Mouse (Mus musculus): ENCODE data around the gene Gm21969. TPM values are rescaled to one million over a fixed set of nuclear protein-coding genes. Genes with fewer than 3 reads are reported as not detected.

Gene Gm21969
- polyA plus RNA-seq, 1 experiment from 2014 or later: not detected

DNA sequence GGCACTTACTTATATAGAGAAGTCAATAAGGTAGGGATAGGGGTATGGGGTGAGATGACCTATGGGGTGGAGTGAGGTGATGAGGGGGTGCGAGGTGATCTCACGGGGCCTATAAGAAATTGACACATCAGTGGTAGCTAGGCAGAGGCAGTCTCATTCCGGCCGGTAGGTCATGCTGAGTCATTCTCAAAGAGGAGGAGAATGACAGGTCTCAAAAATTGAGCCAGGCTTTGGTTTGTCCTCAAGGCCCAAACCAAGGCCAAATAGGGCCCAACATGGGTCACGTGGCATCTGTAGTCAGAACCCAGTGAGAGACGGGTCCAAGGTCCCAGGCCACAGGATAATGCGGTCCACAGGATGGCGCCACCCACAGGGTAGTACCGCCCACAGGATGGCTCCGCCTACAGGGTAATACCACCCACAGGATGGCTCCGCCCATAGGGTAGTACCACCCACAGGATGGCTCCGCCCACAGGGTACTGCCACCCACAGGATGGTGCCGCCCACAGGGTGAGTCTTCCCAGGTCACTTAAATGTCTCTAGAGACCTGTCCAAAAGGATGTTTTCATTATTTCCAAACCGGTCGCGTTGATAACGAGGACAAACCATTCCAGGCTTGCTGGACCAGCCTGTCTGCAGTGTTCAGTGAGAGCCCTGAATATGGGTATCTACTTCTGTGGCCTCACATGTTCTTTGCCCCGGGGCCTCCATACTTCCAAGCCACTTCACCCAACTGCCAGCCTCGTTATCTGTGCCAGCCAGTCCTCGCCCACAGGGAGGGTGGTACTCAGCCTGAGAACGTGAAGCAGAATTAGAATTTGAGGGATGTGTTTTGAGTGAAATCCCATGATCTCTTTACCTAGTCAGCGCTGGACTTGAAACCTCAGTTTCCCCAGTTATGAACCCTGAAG is 81.0 kb downstream of the Gm21969 start:
- H3K9me3 ChIP-seq (replicated peaks; ENCODE audit: control insufficient read depth, low read length): no peaks in the 10 kb centered on the region
- no peak for ATAC-seq (replicated peaks; ENCODE audit: insufficient number of reproducible peaks, low FRiP score, low TSS enrichment, low read depth)
- 78% methylated on average over 22 of the region's 22 CpGs for WGBS
- H3K4me3 ChIP-seq (ENCODE audit: low read depth, low read length): no peak overlapping the region
- H3K36me3 ChIP-seq (replicated peaks; ENCODE audit: control insufficient read depth, insufficient read depth, low read depth, low read length): no peaks in the 10 kb centered on the region
- no peaks in the 10 kb centered on the region for H3K4me1 ChIP-seq (ENCODE audit: control insufficient read depth, insufficient read depth, low read length)
- H3K4me2 ChIP-seq (ENCODE audit: low read depth, low read length): no peak overlapping the region
- no peaks in the 10 kb centered on the region for H3K27me3 ChIP-seq (ENCODE audit: control insufficient read depth, insufficient read depth, low read length)
- DNase-seq (ENCODE audit: low spot score): no peak
- H3K9ac ChIP-seq (replicated peaks; ENCODE audit: low read length): no peak overlapping the region
- no peak overlapping the region for H3K27ac ChIP-seq (replicated peaks; ENCODE audit: low read depth, low read length)

DNA sequence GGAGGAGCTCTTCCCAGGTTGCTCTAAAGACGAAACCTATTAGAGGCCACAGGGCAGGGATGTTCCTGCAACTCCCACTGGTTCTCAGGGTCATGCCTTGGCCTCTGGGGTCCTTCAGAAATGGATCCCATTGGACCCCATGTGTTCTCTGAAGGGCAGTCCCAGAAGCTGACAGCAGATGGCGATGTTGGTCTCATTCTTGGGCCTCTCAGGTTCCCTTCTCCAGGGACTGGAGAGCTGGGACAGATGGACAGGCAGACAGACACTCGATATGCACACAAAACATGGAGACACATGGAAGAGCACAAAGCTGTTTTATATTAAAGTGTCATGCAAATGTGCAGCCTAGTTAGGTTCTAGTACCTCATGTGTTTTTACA is 81.6 kb downstream of the Gm21969 start:
- Histone ChIP-seq H3K4me2 (ENCODE audit: low read depth, low read length) (no peak overlapping the region), H3K27me3 (ENCODE audit: control insufficient read depth, insufficient read depth, low read length) (no peaks in the 10 kb centered on the region), H3K9me3 (replicated peaks; ENCODE audit: control insufficient read depth, low read length) (no peaks in the 10 kb centered on the region), H3K4me3 (ENCODE audit: low read depth, low read length) (no peak overlapping the region), H3K36me3 (replicated peaks; ENCODE audit: control insufficient read depth, insufficient read depth, low read depth, low read length) (no peaks in the 10 kb centered on the region), H3K27ac (replicated peaks; ENCODE audit: low read depth, low read length) (no peak overlapping the region), H3K4me1 (ENCODE audit: control insufficient read depth, insufficient read depth, low read length) (no peaks in the 10 kb centered on the region), H3K9ac (replicated peaks; ENCODE audit: low read length) (no peak overlapping the region)
- WGBS: 12% methylated on average over 3 of the region's 3 CpGs
- DNase-seq (ENCODE audit: low spot score) (peak; percentile 84), ATAC-seq (replicated peaks; ENCODE audit: insufficient number of reproducible peaks, low FRiP score, low TSS enrichment, low read depth) (no peak)

GRCm38 (mm10) chr4:139688058-139688457 is 85.1 kb downstream of the Gm21969 start:
- no peak for DNase-seq (ENCODE audit: low spot score)
- H3K27ac ChIP-seq (replicated peaks; ENCODE audit: low read depth, low read length): no peak overlapping the region

DNA sequence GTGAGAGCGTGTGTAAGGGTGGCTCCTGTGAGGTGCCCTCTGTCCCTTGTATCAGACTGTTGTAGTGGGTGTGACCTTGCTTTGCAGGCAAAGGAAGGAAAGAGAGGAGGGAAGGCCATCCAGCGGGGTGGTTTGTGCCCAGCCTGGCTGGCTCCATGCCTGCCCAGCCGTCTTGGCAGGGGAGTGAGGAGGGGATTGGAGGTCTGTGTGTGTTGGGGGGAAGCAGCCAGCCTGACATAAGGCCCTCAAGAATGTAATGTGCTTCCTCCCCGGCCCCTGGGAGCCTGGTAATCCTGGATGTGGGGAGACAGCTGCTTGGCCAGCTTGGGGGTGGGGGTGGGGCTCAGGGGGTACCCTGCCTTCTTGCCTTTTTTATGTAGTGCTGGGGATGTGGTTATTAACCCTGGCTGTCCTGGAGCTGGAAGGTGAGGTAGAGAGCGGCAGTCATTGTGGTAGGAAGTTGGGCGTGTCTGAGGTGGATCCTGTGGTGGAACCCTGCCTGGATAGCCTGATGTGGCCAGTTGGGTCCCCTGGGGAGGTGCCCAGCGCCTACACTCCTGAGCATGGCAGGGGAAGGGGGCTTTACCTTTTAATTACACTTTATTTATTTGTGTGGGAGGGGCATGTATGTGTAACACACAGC is 86.8 kb downstream of the Gm21969 start:
- ATAC-seq (replicated peaks; ENCODE audit: insufficient number of reproducible peaks, low FRiP score, low TSS enrichment, low read depth) (no peak), DNase-seq (ENCODE audit: low spot score) (no peak)
- Histone ChIP-seq H3K4me2 (ENCODE audit: low read depth, low read length) (no peak overlapping the region), H3K27ac (replicated peaks; ENCODE audit: low read depth, low read length) (no peak overlapping the region), H3K9me3 (replicated peaks; ENCODE audit: control insufficient read depth, low read length) (no peaks in the 10 kb centered on the region), H3K36me3 (replicated peaks; ENCODE audit: control insufficient read depth, insufficient read depth, low read depth, low read length) (no peaks in the 10 kb centered on the region), H3K4me3 (ENCODE audit: low read depth, low read length) (no peak overlapping the region), H3K27me3 (ENCODE audit: control insufficient read depth, insufficient read depth, low read length) (no peaks in the 10 kb centered on the region), H3K9ac (replicated peaks; ENCODE audit: low read length) (no peak overlapping the region), H3K4me1 (ENCODE audit: control insufficient read depth, insufficient read depth, low read length) (no peaks in the 10 kb centered on the region)
- 43% methylated on average over 7 of the region's 7 CpGs for WGBS

More at GRCm38 (mm10) chr4:139688058-139688457, 85.1 kb downstream of the Gm21969 start:
- no peaks in the 10 kb centered on the region for H3K4me1 ChIP-seq (ENCODE audit: control insufficient read depth, insufficient read depth, low read length)
- H3K9me3 ChIP-seq (replicated peaks; ENCODE audit: control insufficient read depth, low read length): no peaks in the 10 kb centered on the region
- no peak for ATAC-seq (replicated peaks; ENCODE audit: insufficient number of reproducible peaks, low FRiP score, low TSS enrichment, low read depth)
- no peak overlapping the region for H3K9ac ChIP-seq (replicated peaks; ENCODE audit: low read length)
- 80% methylated on average over 9 of the region's 9 CpGs for WGBS
- H3K4me3 ChIP-seq (ENCODE audit: low read depth, low read length): no peak overlapping the region
- H3K4me2 ChIP-seq (ENCODE audit: low read depth, low read length): no peak overlapping the region
- H3K27me3 ChIP-seq (ENCODE audit: control insufficient read depth, insufficient read depth, low read length): no peaks in the 10 kb centered on the region
- H3K36me3 ChIP-seq (replicated peaks; ENCODE audit: control insufficient read depth, insufficient read depth, low read depth, low read length): no peaks in the 10 kb centered on the region

DNA sequence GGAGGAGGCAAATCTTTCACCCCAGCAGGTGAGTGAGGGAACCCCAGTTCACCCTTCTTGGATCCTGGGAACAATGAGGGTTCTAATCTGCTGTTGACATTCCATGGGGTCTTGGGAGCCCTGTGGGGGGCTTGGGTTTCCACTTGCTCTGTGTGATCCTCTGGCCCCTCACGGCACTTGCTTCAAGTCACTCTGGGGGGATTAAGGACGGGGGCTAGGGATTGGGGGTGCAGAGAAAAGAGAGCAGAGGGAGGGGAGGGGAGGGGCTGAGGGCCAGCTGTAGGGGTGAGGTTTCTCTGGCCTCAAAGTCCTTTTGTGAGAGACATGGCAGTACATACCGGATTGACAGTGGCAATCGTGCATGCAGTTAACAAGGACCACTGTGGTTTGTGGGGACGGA is 90.3 kb downstream of the Gm21969 start:
- H3K4me3 ChIP-seq (ENCODE audit: low read depth, low read length): no peak overlapping the region
- H3K27ac ChIP-seq (replicated peaks; ENCODE audit: low read depth, low read length): no peak overlapping the region
- no peaks in the 10 kb centered on the region; the same call in 1 of the 2 replicates for H3K4me1 ChIP-seq (ENCODE audit: control insufficient read depth, insufficient read depth, low read length)
- H3K4me2 ChIP-seq (ENCODE audit: low read depth, low read length): no peak overlapping the region
- no peak for DNase-seq (ENCODE audit: low spot score)
- no peak overlapping the region for H3K9ac ChIP-seq (replicated peaks; ENCODE audit: low read length)
- H3K9me3 ChIP-seq (replicated peaks; ENCODE audit: control insufficient read depth, low read length): no peaks in the 10 kb centered on the region
- no peaks in the 10 kb centered on the region for H3K27me3 ChIP-seq (ENCODE audit: control insufficient read depth, insufficient read depth, low read length)
- no peak for ATAC-seq (replicated peaks; ENCODE audit: insufficient number of reproducible peaks, low FRiP score, low TSS enrichment, low read depth)
- H3K36me3 ChIP-seq (replicated peaks; ENCODE audit: control insufficient read depth, insufficient read depth, low read depth, low read length): no peaks in the 10 kb centered on the region
- WGBS: 25% methylated on average over 5 of the region's 5 CpGs

GRCm38 (mm10) chr4:139697755-139698154 is 94.8 kb downstream of the Gm21969 start:
- Histone ChIP-seq H3K27ac (replicated peaks; ENCODE audit: low read depth, low read length) (no peak overlapping the region), H3K27me3 (ENCODE audit: control insufficient read depth, insufficient read depth, low read length) (no peaks in the 10 kb centered on the region), H3K36me3 (replicated peaks; ENCODE audit: control insufficient read depth, insufficient read depth, low read depth, low read length) (no peaks in the 10 kb centered on the region), H3K4me1 (ENCODE audit: control insufficient read depth, insufficient read depth, low read length) (no peaks in the 10 kb centered on the region; the same call in 1 of the 2 replicates), H3K4me3 (ENCODE audit: low read depth, low read length) (no peak overlapping the region), H3K9ac (replicated peaks; ENCODE audit: low read length) (no peak overlapping the region), H3K4me2 (ENCODE audit: low read depth, low read length) (no peak overlapping the region), H3K9me3 (replicated peaks; ENCODE audit: control insufficient read depth, low read length) (no peaks in the 10 kb centered on the region)
- DNase-seq (ENCODE audit: low spot score) (peak; percentile 35), ATAC-seq (replicated peaks; ENCODE audit: insufficient number of reproducible peaks, low FRiP score, low TSS enrichment, low read depth) (no peak)
- 6% methylated on average over 9 of the region's 9 CpGs for WGBS

- Histone ChIP-seq H3K4me1 (ENCODE audit: control insufficient read depth, insufficient read depth, low read length) (no peaks in the 10 kb centered on the region; the same call in 1 of the 2 replicates), H3K27ac (replicated peaks; ENCODE audit: low read depth, low read length) (no peak overlapping the region), H3K4me2 (ENCODE audit: low read depth, low read length) (no peak overlapping the region), H3K36me3 (replicated peaks; ENCODE audit: control insufficient read depth, insufficient read depth, low read depth, low read length) (no peaks in the 10 kb centered on the region), H3K9me3 (replicated peaks; ENCODE audit: control insufficient read depth, low read length) (no peaks in the 10 kb centered on the region), H3K4me3 (ENCODE audit: low read depth, low read length) (no peak overlapping the region), H3K27me3 (ENCODE audit: control insufficient read depth, insufficient read depth, low read length) (no peaks in the 10 kb centered on the region), H3K9ac (replicated peaks; ENCODE audit: low read length) (no peak overlapping the region)
- ATAC-seq (replicated peaks; ENCODE audit: insufficient number of reproducible peaks, low FRiP score, low TSS enrichment, low read depth) (no peak), DNase-seq (ENCODE audit: low spot score) (peak; percentile 30)
- WGBS: 57% methylated on average over 8 of the region's 8 CpGs
Measured at GRCm38 (mm10) chr4:139698602-139699001, 95.6 kb downstream of the Gm21969 start.

DNA sequence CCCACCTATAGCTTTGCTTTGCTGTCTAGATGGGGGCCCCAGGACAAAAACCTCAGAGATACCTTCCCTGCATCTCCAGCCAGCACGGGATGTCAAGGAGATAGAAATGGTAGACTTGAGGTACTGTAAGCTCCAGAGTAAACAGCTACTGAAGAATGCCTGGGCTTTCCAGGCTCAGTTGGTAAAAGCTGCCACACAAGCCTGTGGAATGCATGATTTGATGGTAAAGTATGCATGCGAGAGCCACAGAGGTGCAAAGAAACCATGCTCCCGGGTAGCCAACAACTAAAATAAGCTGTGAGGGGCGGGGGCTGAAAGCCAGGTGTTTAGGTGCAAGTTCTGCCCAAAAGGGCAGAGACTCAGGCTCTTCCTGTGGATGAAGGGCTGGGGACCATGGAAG is 99.9 kb downstream of the Gm21969 start:
- no peak for ATAC-seq (replicated peaks; ENCODE audit: insufficient number of reproducible peaks, low FRiP score, low TSS enrichment, low read depth)
- H3K27ac ChIP-seq (replicated peaks; ENCODE audit: low read depth, low read length): no peak overlapping the region

More for the DNA sequence above, 99.9 kb downstream of the Gm21969 start:
- H3K4me3 ChIP-seq (ENCODE audit: low read depth, low read length): no peak overlapping the region
- DNase-seq (ENCODE audit: low spot score): no peak
- no peaks in the 10 kb centered on the region; the same call in 1 of the 2 replicates for H3K4me1 ChIP-seq (ENCODE audit: control insufficient read depth, insufficient read depth, low read length)
- no peaks in the 10 kb centered on the region for H3K27me3 ChIP-seq (ENCODE audit: control insufficient read depth, insufficient read depth, low read length)
- no peaks in the 10 kb centered on the region for H3K36me3 ChIP-seq (replicated peaks; ENCODE audit: control insufficient read depth, insufficient read depth, low read depth, low read length)
- H3K9me3 ChIP-seq (replicated peaks; ENCODE audit: control insufficient read depth, low read length): no peaks in the 10 kb centered on the region
- 67% methylated on average over 4 of the region's 4 CpGs for WGBS
- H3K4me2 ChIP-seq (ENCODE audit: low read depth, low read length): no peak overlapping the region
- H3K9ac ChIP-seq (replicated peaks; ENCODE audit: low read length): no peak overlapping the region

All from embryonic facial prominence, embryonic 11.5 days (tissue).